Mouse (Mus musculus): ENCODE results near the gene Mindy4.

Gene Mindy4

GRCm38 (mm10) chr6:55207786-55208185, 4.6 kb downstream of the Mindy4 start:
- no peak for DNase-seq (ENCODE audit: low read depth, low spot score)

- no peak for DNase-seq (ENCODE audit: low read depth, low spot score)
Observed at GRCm38 (mm10) chr6:55210423-55211365, 7.5 kb downstream of the Mindy4 start.

GRCm38 (mm10) chr6:55214541-55214940, 11.4 kb downstream of the Mindy4 start:
- no peak for DNase-seq (ENCODE audit: low read depth, low spot score)

GRCm38 (mm10) chr6:55218232-55218631, 15.0 kb downstream of the Mindy4 start:
- no peak for DNase-seq (ENCODE audit: low read depth, low spot score)

- no peak for DNase-seq (ENCODE audit: low read depth, low spot score)
Observed at GRCm38 (mm10) chr6:55223986-55224385, 20.8 kb downstream of the Mindy4 start.

- no peak for DNase-seq (ENCODE audit: low read depth, low spot score)
Observed at GRCm38 (mm10) chr6:55230048-55230447, 26.9 kb downstream of the Mindy4 start.

GRCm38 (mm10) chr6:55232101-55232500, 28.9 kb downstream of the Mindy4 start:
- DNase-seq (ENCODE audit: low read depth, low spot score), result no peak

- peak; percentile 87 for DNase-seq (ENCODE audit: low read depth, low spot score)
Observed at GRCm38 (mm10) chr6:55232524-55233264, 29.5 kb downstream of the Mindy4 start.

- no peak for DNase-seq (ENCODE audit: low read depth, low spot score)
Observed at GRCm38 (mm10) chr6:55233326-55233725, 30.1 kb downstream of the Mindy4 start.

GRCm38 (mm10) chr6:55234636-55235035, 31.5 kb downstream of the Mindy4 start:
- DNase-seq (ENCODE audit: low read depth, low spot score), result no peak

- DNase-seq (ENCODE audit: low read depth, low spot score), result no peak
Observed at GRCm38 (mm10) chr6:55235733-55236132, 32.5 kb downstream of the Mindy4 start.

GRCm38 (mm10) chr6:55239931-55240330, 36.7 kb downstream of the Mindy4 start:
- DNase-seq (ENCODE audit: low read depth, low spot score), result no peak

- no peak for DNase-seq (ENCODE audit: low read depth, low spot score)
Observed at GRCm38 (mm10) chr6:55240591-55241260, 37.5 kb downstream of the Mindy4 start.

- DNase-seq (ENCODE audit: low read depth, low spot score), result peak; percentile 86
Observed at GRCm38 (mm10) chr6:55241479-55241878, 38.3 kb downstream of the Mindy4 start.

GRCm38 (mm10) chr6:55245680-55246079, 42.5 kb downstream of the Mindy4 start:
- no peak for DNase-seq (ENCODE audit: low read depth, low spot score)

- no peak for DNase-seq (ENCODE audit: low read depth, low spot score)
Observed at GRCm38 (mm10) chr6:55246441-55246840, 43.3 kb downstream of the Mindy4 start.

GRCm38 (mm10) chr6:55246911-55247438, 43.8 kb downstream of the Mindy4 start:
- no peak for DNase-seq (ENCODE audit: low read depth, low spot score)

- DNase-seq (ENCODE audit: low read depth, low spot score), result no peak
Observed at GRCm38 (mm10) chr6:55249263-55249662, 46.1 kb downstream of the Mindy4 start.

GRCm38 (mm10) chr6:55250809-55251208, 47.6 kb downstream of the Mindy4 start:
- DNase-seq (ENCODE audit: low read depth, low spot score), result peak; percentile 52

- DNase-seq (ENCODE audit: low read depth, low spot score), result no peak
Observed at GRCm38 (mm10) chr6:55251596-55251995, 48.4 kb downstream of the Mindy4 start.

- no peak for DNase-seq (ENCODE audit: low read depth, low spot score)
Observed at GRCm38 (mm10) chr6:55252731-55253247, 49.6 kb downstream of the Mindy4 start.

All from brain, adult 2 months (tissue).